Mouse (Mus musculus) lung, postnatal 0 days (tissue): ENCODE results near the gene Cd300c.

ENCODE experiments used
- CTCF ChIP-seq: IDR thresholded peaks from 2 replicates; pipeline ENCODE4 v1.5.1; 2016; ENCODE audit warnings: antibody characterized with exemption, mild to moderate bottlenecking
- EP300 ChIP-seq: IDR thresholded peaks from 2 replicates; pipeline ENCODE4 v1.6.1; 2016; ENCODE audit warnings: antibody characterized with exemption, mild to moderate bottlenecking, control low read depth

DNA sequence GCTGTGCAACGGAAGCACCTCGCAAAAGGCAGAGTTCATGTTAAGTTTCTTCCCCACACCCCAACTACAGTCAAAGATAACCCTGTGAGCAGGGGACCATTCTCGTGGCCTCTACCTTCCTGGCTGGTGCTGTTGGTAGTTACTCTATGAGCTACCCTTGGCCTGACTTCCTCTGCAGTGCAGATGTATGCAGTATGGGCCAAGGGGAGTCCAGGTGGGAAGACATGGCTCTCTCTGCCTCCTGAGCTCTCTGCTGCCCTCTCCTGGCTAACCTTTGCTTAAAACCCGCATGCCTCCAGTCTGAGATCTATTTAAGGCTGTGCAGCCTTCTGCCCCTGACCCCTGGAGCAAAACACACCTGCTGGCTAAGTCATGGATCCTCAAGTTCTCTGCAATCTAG, 45.0 kb downstream of the Cd300c start:
- TF ChIP-seq CTCF, result peak; percentile 62
- TF ChIP-seq EP300, result no peak
